Mouse (Mus musculus): ENCODE measurements around the gene Golga7b. TPM values are rescaled to one million over a fixed set of nuclear protein-coding genes. Genes with fewer than 3 reads are reported as not detected.

Golga7b gene
- total RNA-seq, 2 experiments from 2014 or later, result 64.3 to 64.4 TPM

DNA sequence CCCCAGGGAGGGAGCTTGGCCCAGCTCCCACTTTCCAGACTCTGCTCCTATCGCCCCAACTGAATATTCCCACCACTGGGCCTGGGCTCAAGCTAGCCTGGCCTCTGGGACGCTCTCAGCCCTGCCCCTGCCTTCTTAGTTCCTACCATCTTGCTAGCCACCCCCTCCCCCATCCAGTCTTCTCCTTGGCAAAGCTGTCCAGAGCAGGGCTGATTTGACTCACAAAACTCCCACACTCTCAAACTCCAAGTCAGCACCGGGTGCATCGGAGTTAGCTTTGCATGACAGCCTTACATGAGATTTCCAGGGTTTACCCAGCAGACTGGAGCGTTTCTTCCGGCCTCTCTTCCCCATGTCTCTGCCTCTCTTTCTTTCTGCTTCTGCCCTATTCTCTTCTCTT, 45.8 kb downstream of the Golga7b start:
- DNase-seq (ENCODE audit: low spot score in 2 of 2), result no peak

DNA sequence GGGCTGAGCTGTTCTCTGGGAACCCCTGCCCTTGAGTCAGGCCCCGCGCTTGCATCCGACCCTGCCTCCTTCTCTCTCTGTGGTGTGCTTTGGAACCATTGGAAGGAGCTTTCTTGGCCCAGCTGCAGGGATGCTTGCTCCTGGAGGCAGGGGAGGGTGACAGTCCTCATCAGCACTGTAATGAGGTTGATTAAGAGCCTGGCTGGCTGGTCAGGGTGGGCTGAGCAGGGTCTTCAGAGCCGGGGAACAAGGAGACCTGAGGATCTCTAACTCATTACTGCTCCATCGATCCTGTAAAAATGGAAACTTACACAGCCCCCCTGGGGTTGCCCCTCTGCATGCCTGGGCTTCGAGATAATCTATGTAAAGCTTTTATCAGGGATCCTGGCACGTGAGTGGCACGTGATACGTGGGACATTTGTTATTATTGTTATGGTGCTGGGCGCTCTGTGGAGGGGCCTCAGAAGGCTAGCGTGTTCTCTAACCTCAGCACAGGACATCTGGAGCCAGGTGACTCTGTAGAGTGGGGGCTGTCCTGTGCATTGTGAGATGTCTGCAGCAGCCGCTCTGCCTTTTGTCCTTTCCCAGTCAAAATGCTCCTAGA, 55.9 kb downstream of the Golga7b start:
- no peak for DNase-seq (ENCODE audit: low spot score in 2 of 2)

DNA sequence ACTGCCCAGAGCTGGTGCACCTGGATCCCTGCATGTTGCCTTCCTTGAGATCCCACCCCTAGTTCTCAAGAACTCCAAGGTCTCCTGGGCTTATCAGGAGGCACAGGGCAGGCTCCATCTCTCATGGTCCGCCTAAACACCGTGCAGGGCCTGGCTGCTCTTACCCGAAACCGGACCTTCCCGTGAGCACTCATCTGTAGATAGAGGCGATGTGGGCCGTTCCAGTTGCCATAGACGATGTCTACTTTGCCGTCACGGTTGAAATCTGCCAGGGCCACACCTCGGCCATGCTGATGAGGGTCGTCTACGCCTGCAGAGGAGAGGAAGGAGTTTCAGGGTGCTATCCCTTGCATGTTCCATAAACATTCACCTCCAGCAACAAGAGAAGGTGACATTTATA, 57.1 kb downstream of the Golga7b start:
- DNase-seq (ENCODE audit: low spot score in 2 of 2), result no peak

DNA sequence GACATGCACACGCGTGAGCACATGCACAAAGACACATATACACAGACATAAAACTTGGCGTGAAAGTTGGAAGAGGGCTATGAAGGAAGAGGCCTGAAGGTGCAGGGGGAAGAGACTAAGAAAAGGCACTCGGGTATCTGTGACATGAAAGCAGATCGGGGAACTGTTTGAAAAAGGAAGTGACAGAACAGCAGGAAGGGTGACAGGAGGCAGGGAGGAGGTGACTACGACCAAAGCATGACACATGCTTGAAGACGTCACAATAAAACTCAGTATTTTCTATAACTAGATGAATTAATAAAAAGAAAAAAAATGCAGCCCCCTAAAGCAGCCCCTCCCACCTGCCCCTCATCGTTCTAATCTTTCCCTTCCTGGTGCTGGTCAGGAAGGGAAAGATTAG, 58.4 kb downstream of the Golga7b start:
- DNase-seq (ENCODE audit: low spot score in 2 of 2), result no peak

DNA sequence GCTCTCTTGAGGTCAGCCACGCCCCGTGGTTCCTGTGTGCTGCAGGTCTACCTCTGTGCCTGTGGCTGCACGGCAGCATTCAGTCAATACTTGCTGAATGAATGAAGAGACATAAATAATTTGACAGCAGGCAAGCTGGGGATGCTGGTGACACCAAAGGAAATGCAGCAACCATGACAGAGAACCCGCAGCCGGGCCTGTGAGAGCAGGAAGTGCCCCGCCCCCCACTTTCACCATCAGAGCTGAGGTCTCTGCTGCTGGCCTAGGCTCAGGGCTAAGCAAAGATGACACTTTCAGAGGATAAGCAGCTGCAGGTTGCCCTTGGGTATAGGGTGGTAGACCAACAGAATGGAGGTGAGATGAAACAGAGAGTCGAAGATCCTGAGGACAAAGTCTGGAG, 58.8 kb downstream of the Golga7b start:
- DNase-seq (ENCODE audit: low spot score in 2 of 2), result no peak

DNA sequence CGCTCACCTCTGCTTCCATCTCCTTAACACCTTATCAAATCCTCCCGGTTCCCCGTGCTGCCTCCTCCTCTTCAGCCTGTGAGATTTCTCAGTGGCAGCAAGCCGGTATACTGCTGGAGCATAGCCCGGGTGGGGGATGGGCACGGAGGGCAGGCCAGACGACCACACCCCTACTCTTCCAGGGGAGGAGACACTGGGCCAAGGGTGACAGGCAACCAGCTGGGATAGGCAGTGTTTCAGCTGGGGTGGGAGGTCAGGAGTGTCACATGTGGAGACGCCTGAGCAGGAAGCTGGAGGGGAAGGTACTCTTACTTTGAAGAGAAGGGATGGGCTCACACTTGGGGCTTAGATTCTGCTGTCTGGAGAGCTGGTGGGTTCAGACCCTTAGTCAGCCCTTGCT, 59.6 kb downstream of the Golga7b start:
- no peak for DNase-seq (ENCODE audit: low spot score in 2 of 2)

DNA sequence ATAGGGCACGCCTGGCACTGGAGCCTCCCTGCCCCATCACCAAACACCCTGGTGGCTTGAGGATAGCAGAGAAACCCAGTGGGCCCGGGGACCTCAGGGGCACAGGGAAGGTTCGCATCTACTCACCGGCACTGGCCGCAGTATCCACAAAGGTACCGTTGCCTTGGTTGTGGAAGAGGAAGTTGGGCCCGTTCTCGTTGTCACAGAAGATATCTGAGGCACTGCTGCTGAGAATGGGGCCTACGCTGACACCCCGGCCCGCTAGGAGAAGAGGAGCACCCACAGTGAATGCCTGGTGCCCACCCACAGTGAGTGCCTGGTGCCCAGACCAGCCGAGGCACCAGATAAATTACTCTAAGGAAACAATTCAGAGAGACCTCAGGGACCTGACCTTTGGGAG, 61.6 kb downstream of the Golga7b start:
- DNase-seq (ENCODE audit: low spot score in 2 of 2), result no peak

DNA sequence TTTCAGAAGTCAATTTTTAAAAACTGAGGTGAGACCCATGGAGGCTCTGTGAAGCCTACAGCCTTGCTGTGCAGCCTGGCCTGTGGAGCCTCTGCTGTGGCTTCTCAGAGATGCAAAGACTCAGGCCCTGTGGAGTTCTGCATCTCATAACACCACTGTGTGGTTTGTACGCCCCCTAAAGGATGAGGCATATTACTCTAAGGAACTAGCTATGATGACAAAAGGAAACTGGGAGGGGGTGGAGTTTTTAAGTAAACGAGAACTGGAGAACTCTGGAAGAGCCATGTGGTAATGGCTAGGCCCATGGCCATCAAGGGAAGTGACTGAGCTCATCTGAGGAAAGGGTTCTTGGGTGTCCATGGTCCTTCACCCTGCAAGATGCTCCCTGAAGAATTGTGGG, 64.0 kb downstream of the Golga7b start:
- DNase-seq (ENCODE audit: low spot score in 2 of 2), result no peak

DNA sequence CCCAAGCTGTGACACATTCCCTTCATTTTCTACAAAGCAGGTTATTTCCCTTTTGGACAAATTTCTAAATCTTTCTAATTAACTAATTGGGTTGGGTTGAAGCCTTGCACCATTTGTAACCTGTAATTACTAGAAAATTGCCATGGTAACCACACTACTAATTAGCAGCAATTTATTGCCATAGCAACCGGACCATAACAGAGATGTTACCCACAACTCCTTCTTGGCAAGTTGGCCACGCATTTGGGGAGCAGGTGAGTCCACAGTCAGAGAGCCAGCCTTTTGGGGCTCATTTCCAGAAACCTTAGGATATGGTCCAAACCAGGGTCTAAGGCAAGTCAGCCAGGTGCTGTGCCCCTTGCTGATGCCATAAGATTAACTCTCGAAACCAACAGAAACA, 64.8 kb downstream of the Golga7b start:
- no peak for DNase-seq (ENCODE audit: low spot score in 2 of 2)

DNA sequence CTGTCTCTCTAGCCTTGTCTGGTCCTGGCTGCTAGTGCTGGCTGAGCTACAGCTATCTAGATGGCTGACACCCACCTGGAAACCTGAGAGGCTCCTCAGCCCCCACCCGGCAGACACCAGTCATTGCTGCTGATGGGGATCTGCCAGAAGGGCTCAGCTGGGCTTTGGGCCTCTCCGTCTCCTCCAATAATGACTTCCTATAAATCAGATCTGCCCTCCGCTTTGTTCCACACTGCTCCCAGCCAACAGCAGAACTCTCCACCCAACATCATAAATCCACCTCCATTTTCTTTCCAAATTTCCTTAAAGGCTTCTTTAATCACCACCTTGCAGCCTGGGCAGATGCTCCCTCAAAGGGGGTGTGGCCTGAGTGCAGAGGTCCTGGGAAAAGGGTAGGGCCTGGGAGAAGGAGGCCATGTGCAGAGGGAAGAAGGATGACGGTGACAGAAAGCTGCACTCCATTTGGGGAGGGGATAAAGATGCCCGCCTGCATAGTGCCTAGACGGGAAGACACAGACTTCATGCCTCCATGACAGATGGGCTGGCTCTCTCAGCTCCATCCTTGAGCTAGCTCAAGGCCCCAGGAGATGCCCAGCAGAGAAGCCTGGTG, 67.8 kb downstream of the Golga7b start:
- no peak for DNase-seq (ENCODE audit: low spot score in 2 of 2)

DNA sequence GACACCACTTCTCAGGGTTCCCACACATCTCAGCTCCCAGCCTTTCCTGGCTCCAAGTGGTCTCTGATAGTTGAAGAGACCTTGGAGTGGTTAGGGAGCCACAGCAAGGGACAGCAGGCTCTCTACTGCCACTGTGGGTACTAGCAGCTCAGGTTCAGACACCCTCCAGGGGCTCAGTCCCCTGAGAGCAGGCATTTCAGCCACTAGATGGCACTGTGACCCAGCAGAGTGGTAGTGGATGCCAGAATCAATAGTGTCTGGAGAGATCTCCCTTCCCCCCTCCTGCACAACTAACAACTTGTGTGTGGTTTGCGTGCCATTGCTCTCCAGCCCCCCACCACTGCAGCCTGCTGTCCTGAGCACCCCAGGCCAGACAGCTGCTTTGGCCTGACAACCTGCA, 68.5 kb downstream of the Golga7b start:
- DNase-seq (ENCODE audit: low spot score in 2 of 2), result peak; percentile 86 to 96

DNA sequence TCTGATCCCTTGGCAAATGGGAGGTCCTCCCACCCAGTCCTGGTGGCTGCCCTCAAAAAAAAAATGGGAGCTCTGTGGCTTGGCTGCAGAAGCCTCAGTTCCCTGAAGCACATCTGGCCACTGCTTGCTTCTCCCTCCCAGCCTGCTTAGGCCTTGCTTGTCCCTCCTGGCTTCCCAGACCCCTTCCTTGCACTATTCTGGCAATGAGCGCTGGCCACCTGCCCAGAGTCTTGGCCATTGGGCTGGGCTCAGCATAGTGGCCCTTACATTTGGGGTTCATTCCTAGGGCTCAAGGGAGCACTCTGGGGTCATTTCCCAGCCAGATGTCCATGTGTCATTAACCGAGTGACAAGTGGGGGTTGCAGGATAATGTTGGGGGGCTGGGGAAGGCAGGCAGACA, 69.2 kb downstream of the Golga7b start:
- DNase-seq (ENCODE audit: low spot score in 2 of 2), result peak in 1 of 2 experiments; percentile 60

DNA sequence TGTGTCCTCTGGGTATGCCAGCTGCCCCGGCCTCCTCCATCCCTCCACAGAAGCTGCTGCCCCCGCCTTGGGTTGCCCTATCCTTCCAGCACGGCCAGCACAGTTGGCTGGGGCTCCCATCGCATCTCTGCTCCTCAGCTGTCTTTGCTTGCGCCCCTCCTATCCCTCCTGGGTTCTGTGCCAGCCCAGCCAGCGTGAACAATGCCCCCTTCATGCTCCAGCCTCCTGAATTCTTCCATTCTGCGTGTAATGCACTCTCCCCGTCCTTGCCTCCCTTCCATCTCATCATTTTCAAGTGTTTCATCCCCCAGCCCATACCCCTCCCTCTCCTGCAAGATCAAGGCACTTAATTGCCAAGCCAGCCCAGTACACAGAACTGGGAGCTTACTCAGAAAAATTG, 69.6 kb downstream of the Golga7b start:
- DNase-seq (ENCODE audit: low spot score in 2 of 2), result peak; percentile 47 to 73

DNA sequence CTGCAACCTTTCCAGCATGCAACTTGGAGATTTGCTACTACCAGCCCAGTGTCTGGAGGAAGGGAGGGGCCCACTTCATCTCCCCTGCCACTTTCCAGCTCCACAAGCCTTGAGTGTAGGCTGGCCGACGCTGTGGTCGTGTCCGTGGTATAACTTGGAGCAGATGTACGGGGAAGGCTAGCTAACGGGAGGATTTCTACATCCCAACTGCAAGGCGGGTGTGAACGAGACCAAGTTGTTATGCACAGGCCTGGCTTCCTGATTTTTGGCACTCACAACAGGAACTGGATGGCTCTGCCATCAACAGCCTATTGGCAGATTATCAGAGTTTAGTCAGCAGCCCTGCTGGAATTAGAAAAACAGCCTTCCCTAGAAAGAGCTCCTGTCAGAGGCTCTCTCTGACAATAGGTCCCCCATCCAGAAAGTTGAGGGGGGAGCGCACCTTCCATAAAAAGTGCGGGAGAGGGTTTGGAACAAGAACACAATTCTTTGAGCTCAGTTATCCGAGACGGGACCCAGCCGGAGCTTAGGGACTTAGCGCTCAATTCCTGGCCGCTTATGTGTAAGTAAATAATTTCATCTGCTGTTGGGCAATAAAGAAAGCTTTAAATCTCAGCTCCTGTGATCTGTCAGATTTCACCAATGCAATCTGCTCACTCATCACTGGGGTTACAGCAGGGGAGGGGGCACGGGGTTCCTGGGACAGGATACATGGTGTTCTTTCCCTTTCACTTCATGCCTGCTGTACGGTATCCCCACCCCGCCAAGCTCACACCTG, 70.5 kb downstream of the Golga7b start:
- DNase-seq (ENCODE audit: low spot score in 2 of 2), result peak; percentile 81 to 88

Small RNA genes within 50 kb of the gene (microRNA-seq; reads per million reads assigned to microRNA genes)
- gene Gm26339, result 0 to 0.39 reads per million in 2 experiments
- 6.9 to 8.6 reads per million in 2 experiments for gene Mir3085

Other genes with a start within 250 kb of the Golga7b start
- gene Ankrd2, start 211.6 kb upstream of the Golga7b start, total RNA-seq (2021), result under 1 TPM in 1 of 2 experiments, not detected in 1; 0.30 TPM
- 1 to 10 TPM; 8.7 to 9.4 TPM for gene Hoga1, start 202.0 kb upstream of the Golga7b start, total RNA-seq (2021)
- 1 to 10 TPM; 1.6 to 2.1 TPM for gene 4933411K16Rik, start 195.3 kb upstream of the Golga7b start, total RNA-seq (2021)
- gene Morn4, start 161.2 kb upstream of the Golga7b start, total RNA-seq (2021), result 10 to 100 TPM; 71.3 TPM
- gene Pi4k2a, start 157.1 kb upstream of the Golga7b start, total RNA-seq (2021), result 10 to 100 TPM; 69.2 to 69.6 TPM
- gene Avpi1, start 118.5 kb upstream of the Golga7b start, total RNA-seq (2021), result 10 to 100 TPM; 18.8 to 20.6 TPM
- 1 to 10 TPM; 5.1 to 5.8 TPM for gene Marveld1, start 100.2 kb upstream of the Golga7b start, total RNA-seq (2021)
- gene Zfyve27, start 83.6 kb upstream of the Golga7b start, total RNA-seq (2021), result 10 to 100 TPM; 90.6 to 94.5 TPM
- gene Sfrp5, start 45.3 kb upstream of the Golga7b start, total RNA-seq (2021), result under 1 TPM; 0.23 to 0.42 TPM
- gene Crtac1, start 184.2 kb downstream of the Golga7b start, total RNA-seq (2021), result 100 to 1,000 TPM in 1 of 2 experiments, 10 to 100 TPM in 1; 90.4 to 104 TPM